Mouse (Mus musculus) hindbrain, postnatal 0 days (tissue): Measurements from ENCODE around the gene Kcnk4. TPM values are rescaled to one million over a fixed set of nuclear protein-coding genes. Genes with fewer than 3 reads are reported as not detected.

ENCODE experiments used
- ATAC-seq: fragments of 200-750 bp; cut with Nextera tagmentation; 2 replicates; pipeline ENCODE4 v1.8.0; 2017; ENCODE audit warnings: mild to moderate bottlenecking, moderate TSS enrichment, moderate library complexity
- DNase-seq: peaks from one replicate; pipeline ENCODE4 v3.0.0-alpha.2; 2015; ENCODE audit warnings: low spot score
- H3K27ac ChIP-seq: fragments of 300-500 bp; sonication (generic); 2 replicates; pipeline ENCODE4 v1.5.1; 2014; ENCODE audit warnings: mild to moderate bottlenecking
- H3K27me3 ChIP-seq: fragments of 300-500 bp; sonication (generic); 2 replicates; pipeline ENCODE4 v1.6.1; 2014; ENCODE audit warnings: low read length, mixed read lengths; ENCODE audit not compliant: insufficient read depth
- H3K36me3 ChIP-seq: fragments of 300-500 bp; sonication (generic); 2 replicates; pipeline ENCODE4 v1.6.1; 2014; ENCODE audit warnings: low read length, mixed read lengths; ENCODE audit not compliant: insufficient read depth
- H3K4me1 ChIP-seq: fragments of 300-500 bp; sonication (generic); 2 replicates; pipeline ENCODE4 v1.6.1; 2014; ENCODE audit warnings: antibody characterized with exemption, low read length, mixed read lengths; ENCODE audit not compliant: insufficient read depth
- H3K4me2 ChIP-seq: fragments of 300-500 bp; sonication (generic); 2 replicates; pipeline ENCODE4 v1.6.1; 2014; ENCODE audit warnings: low read depth, mild to moderate bottlenecking, low read length, moderate library complexity, mixed read lengths
- H3K4me3 ChIP-seq: fragments of 300-500 bp; sonication (generic); 2 replicates; pipeline ENCODE4 v1.5.1; 2014; ENCODE audit warnings: low read length
- H3K9ac ChIP-seq: fragments of 300-500 bp; sonication (generic); replicated peaks from 2 replicates; pipeline ENCODE4 v1.6.1; 2014; ENCODE audit warnings: mild to moderate bottlenecking, low read length, moderate library complexity, mixed read lengths
- H3K9me3 ChIP-seq: fragments of 300-500 bp; sonication (generic); 2 replicates; pipeline ENCODE4 v1.6.1; 2016; ENCODE audit warnings: low read length, mixed read lengths
- CTCF ChIP-seq: IDR thresholded peaks from 2 replicates; pipeline ENCODE4 v1.5.1; 2016; ENCODE audit warnings: antibody characterized with exemption, control low read depth, low read depth
- WGBS: fragments of 180-500 bp; shearing (Covaris S2); extraction: QIAGEN DNeasy Blood & Tissue Kit; methylation state at CpG from one replicate; pipeline ENCODE4 v1.1.7; 2014; 5-methylcytosine and 5-hydroxymethylcytosine counted together
- polyA plus RNA-seq: library from polyadenylated mRNA; unstranded; fragments of >200 nt; fragmentation: Nextera tagmentation; extraction: Ambion mirVana; gene quantifications from 2 replicates; pipeline ENCODE4 v1.2.1, GENCODE M21; 2015
- total RNA-seq: library from RNA; depleted of rRNA; stranded (reverse); fragments of >200 nt; gene quantifications from 2 replicates; pipeline ENCODE4 v1.2.3, GENCODE M21; 2014

Gene Kcnk4
- total and polyA plus RNA-seq, 2 experiments from 2014 or later: 13.3 to 21.7 TPM

DNA sequence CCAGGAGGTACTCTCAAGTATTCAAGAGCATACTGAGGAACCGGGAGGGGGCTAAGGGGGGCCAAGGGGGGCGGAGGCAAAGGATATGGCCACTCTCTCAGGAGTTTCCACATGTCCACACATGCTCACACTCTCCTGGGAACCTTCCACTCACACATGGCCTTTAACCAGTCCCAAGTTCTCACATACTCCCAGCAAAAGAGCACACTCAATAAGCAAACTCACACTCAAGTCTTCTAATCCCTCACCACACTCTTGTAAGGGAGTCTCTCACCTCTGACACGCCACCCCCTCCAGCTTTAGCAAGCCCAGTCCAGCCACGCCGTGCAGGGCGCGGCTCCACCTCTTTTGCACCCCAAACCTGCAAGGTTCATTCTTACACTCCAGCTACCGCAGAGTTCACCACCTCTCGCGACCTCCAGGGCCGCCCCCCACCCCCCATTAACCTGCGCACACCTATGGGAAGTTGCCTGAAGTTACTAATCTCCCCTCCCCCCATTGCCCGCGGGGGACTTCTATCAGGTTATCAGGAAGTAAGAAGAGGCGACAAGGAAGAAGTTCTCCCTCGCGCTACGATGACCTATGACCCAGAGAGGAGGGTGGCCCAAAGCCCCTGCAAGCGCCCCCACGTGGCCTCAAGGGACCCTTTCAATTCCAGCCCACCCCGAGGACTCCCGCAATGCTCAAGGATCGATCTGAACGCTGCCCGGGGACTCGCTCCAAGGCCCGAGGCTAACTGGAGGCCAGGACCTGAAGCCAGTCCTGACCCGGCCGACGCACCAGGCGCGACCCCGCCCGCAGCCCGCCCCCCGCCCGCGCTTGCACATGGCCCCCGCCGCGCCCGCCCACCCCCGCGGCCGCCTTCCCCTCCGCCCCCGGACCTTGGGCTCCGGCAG, 13.3 kb downstream of the Kcnk4 start:
- WGBS: 2% methylated on average over 26 of the region's 48 CpGs

DNA sequence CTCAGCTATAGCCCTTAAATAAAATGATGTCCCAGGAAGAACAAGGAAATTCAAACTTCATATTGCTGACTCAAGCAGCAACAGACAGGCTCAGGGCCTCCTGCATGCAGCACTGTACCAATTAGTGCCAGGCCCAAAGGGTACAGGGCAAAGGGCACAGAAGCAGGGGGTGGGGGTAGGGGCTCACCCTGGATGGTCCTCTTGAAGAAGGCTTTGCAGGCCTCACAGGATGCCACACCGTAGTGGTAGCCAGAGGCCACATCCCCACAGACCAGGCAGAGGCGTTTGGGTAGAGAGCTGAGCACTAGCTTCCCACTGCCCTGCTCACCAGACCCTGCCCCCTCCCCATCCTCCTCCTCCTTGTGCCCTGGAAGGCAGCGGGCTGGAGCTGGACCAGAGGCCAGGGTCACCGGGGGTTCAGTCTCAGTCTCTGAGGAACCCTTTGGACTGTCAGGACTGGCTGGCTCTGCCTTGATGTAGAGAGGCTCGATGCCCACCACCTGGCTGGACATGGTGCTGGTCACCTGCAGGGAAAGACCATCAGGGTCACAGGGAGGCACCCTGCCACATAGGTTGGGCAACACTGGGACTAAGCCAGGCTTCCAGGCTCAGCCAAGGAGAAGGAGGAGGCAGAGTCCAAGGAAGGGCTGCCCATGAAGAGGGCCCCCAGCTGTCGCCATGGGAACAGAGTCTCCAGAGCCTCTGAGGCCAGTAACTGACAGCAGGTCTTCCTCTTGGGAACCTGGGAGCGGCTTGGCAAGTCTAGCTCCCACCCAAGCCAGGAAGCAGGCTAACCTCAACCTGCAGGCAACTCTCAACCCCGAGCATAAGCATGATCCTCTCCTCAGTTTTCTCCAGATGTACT, 14.2 kb downstream of the Kcnk4 start:
- H3K9me3 ChIP-seq: no peaks in the 10 kb centered on the region

More for the DNA sequence above, 13.3 kb downstream of the Kcnk4 start:
- Histone ChIP-seq H3K27ac (peak overlapping the region; percentile 86), H3K9ac (peak overlapping the region; percentile 90), H3K4me2 (peak overlapping the region; percentile 96), H3K4me3 (peak overlapping the region; percentile 84), H3K27me3 (peaks cover 23% of the 10 kb centered on the region), H3K36me3 (no peaks in the 10 kb centered on the region), H3K4me1 (peaks cover 20% of the 10 kb centered on the region; the same call in 1 of the 2 replicates), H3K9me3 (no peaks in the 10 kb centered on the region)
- no peak for ATAC-seq
- TF ChIP-seq CTCF: peak; percentile 26; the same call in 1 of the 2 replicates
- peak; percentile 50 for DNase-seq

GRCm38 (mm10) chr19:6919431-6919830, 14.9 kb downstream of the Kcnk4 start:
- Histone ChIP-seq H3K4me1 (peaks cover 15% of the 10 kb centered on the region; the same call in 1 of the 2 replicates), H3K4me2 (no peak overlapping the region), H3K27me3 (peaks cover 8% of the 10 kb centered on the region; the same call in 1 of the 2 replicates), H3K9me3 (no peaks in the 10 kb centered on the region), H3K4me3 (no peak overlapping the region), H3K9ac (0 out of 2 replicates have a peak overlapping the region, but pooled peaks have one; percentile 9), H3K36me3 (no peaks in the 10 kb centered on the region), H3K27ac (no peak overlapping the region)
- no peak for TF ChIP-seq CTCF
- ATAC-seq (no peak), DNase-seq (no peak)

More for the DNA sequence above, 14.2 kb downstream of the Kcnk4 start:
- Histone ChIP-seq H3K9ac (peak overlapping the region; percentile 90), H3K36me3 (no peaks in the 10 kb centered on the region), H3K4me2 (peak overlapping the region; percentile 96), H3K4me1 (peaks cover 20% of the 10 kb centered on the region; the same call in 1 of the 2 replicates), H3K27me3 (peaks cover 15% of the 10 kb centered on the region), H3K4me3 (peak overlapping the region; percentile 84), H3K27ac (peak overlapping the region; percentile 86; the same call in 1 of the 2 replicates)
- no peak for TF ChIP-seq CTCF
- 39% methylated on average over 8 of the region's 8 CpGs for WGBS
- ATAC-seq (no peak), DNase-seq (peak; percentile 55)

GRCm38 (mm10) chr19:6918321-6918720, 16.0 kb downstream of the Kcnk4 start:
- H3K4me1 ChIP-seq: peaks cover 15% of the 10 kb centered on the region; the same call in 1 of the 2 replicates
- TF ChIP-seq CTCF: no peak
- H3K9ac ChIP-seq: no peak overlapping the region
- WGBS: 91% methylated on average over 4 of the region's 4 CpGs
- ATAC-seq: no peak
- no peak overlapping the region for H3K27ac ChIP-seq
- no peak for DNase-seq
- H3K4me3 ChIP-seq: no peak overlapping the region
- no peaks in the 10 kb centered on the region for H3K9me3 ChIP-seq
- H3K4me2 ChIP-seq: no peak overlapping the region
- no peaks in the 10 kb centered on the region for H3K27me3 ChIP-seq
- peaks cover 5% of the 10 kb centered on the region for H3K36me3 ChIP-seq

- TF ChIP-seq CTCF: no peak
- WGBS: 84% methylated on average over 4 of the region's 4 CpGs
- H3K9me3 ChIP-seq: no peaks in the 10 kb centered on the region
- DNase-seq (no peak), ATAC-seq (no peak)
- H3K9ac ChIP-seq: no peak overlapping the region
- H3K4me1 ChIP-seq: peaks cover 15% of the 10 kb centered on the region; the same call in 1 of the 2 replicates
- H3K27me3 ChIP-seq: no peaks in the 10 kb centered on the region
- no peak overlapping the region for H3K4me2 ChIP-seq
- H3K36me3 ChIP-seq: peaks cover 23% of the 10 kb centered on the region
- no peak overlapping the region for H3K27ac ChIP-seq
- H3K4me3 ChIP-seq: no peak overlapping the region
Measured at GRCm38 (mm10) chr19:6916496-6916895, 17.8 kb downstream of the Kcnk4 start.

- H3K4me2 ChIP-seq: no peak overlapping the region
- no peak for TF ChIP-seq CTCF
- peaks cover 12% of the 10 kb centered on the region; the same call in 1 of the 2 replicates for H3K4me1 ChIP-seq
- DNase-seq (no peak), ATAC-seq (no peak)
- H3K4me3 ChIP-seq: no peak overlapping the region
- 87% methylated on average over 4 of the region's 4 CpGs for WGBS
- H3K9me3 ChIP-seq: no peaks in the 10 kb centered on the region
- no peak overlapping the region for H3K9ac ChIP-seq
- no peaks in the 10 kb centered on the region for H3K27me3 ChIP-seq
- H3K27ac ChIP-seq: no peak overlapping the region
- H3K36me3 ChIP-seq: peaks cover 27% of the 10 kb centered on the region
Measured at GRCm38 (mm10) chr19:6915276-6915675, 19.0 kb downstream of the Kcnk4 start.
